Comparison of ENCODE assay signal across 8 mouse cellular contexts in genomic region chr15:37005793-37006474, GRCm38 (mm10). TPM values are rescaled to one million over a fixed set of nuclear protein-coding genes. Genes with fewer than 3 reads are reported as not detected.
A peak's percentile ranks its signal among the peaks of the same experiment; 100 is the strongest.
DNase-seq lines count a peak whose midpoint lies in the region; ATAC-seq lines count a peak whose summit lies in the region.

No protein-coding gene starts in this region.

- peak overlapping the region; percentile 55 for H3K4me2 ChIP-seq in kidney, embryonic 16.5 days (replicated peaks; ENCODE audit: low read depth, low read length)
- peak overlapping the region; percentile 68 for H3K4me2 ChIP-seq in hindbrain, embryonic 15.5 days
- H3K4me2 ChIP-seq in midbrain, embryonic 16.5 days (ENCODE audit: low read length) = peak overlapping the region; percentile 82

- 38% methylated on average over 7 of the region's 7 CpGs for WGBS in kidney, embryonic 16.5 days
- WGBS in hindbrain, embryonic 15.5 days = 41% methylated on average over 7 of the region's 7 CpGs
- 39% methylated on average over 7 of the region's 7 CpGs for WGBS in midbrain, embryonic 16.5 days

- peak overlapping the region; percentile 96 for H3K27ac ChIP-seq in kidney, embryonic 16.5 days (ENCODE audit: low read length)
- peak overlapping the region; percentile 87 for H3K27ac ChIP-seq in brown adipose tissue, adult 24 weeks (replicated peaks; ENCODE audit: low read depth, low read length)
- H3K27ac ChIP-seq in hindbrain, embryonic 15.5 days (replicated peaks) = peak overlapping the region; percentile 99
- H3K27ac ChIP-seq in midbrain, embryonic 16.5 days (ENCODE audit: low read length) = peak overlapping the region; percentile 97

- no peaks in the 10 kb centered on the region for H3K27me3 ChIP-seq in kidney, embryonic 16.5 days (ENCODE audit: insufficient read depth, low read length)
- H3K27me3 ChIP-seq in hindbrain, embryonic 15.5 days = no peaks in the 10 kb centered on the region
- no peaks in the 10 kb centered on the region for H3K27me3 ChIP-seq in midbrain, embryonic 16.5 days (ENCODE audit: control insufficient read depth, insufficient read depth, low read depth, low read length)

- H3K4me1 ChIP-seq in kidney, embryonic 16.5 days (ENCODE audit: insufficient read depth, low read length) = peaks cover 24% of the 10 kb centered on the region
- H3K4me1 ChIP-seq in brown adipose tissue, adult 24 weeks (ENCODE audit: control insufficient read depth, insufficient read depth, insufficient read length, low read length) = peaks cover 11% of the 10 kb centered on the region
- peaks cover 29% of the 10 kb centered on the region for H3K4me1 ChIP-seq in hindbrain, embryonic 15.5 days (replicated peaks)
- peaks cover 22% of the 10 kb centered on the region for H3K4me1 ChIP-seq in midbrain, embryonic 16.5 days (ENCODE audit: control insufficient read depth, insufficient read depth, low read length)

- DNase-seq in kidney, postnatal 36 days = no peak
- no peak for DNase-seq in layer of hippocampus, postnatal 10 days (ENCODE audit: low spot score in 2 of 2)
- no peak for DNase-seq in urinary bladder, postnatal 10 days (ENCODE audit: low spot score)
- DNase-seq in adrenal gland, adult (ENCODE audit: inconsistent age in 2 of 2, low spot score in 1 of 2) = no peak

- peak overlapping the region; percentile 98 for H3K9ac ChIP-seq in kidney, embryonic 16.5 days (replicated peaks; ENCODE audit: low read length)
- H3K9ac ChIP-seq in hindbrain, embryonic 15.5 days = peak overlapping the region; percentile 95
- H3K9ac ChIP-seq in midbrain, embryonic 16.5 days (ENCODE audit: low read depth, low read length) = peak overlapping the region; percentile 96

- peak overlapping the region; percentile 93 for H3K4me3 ChIP-seq in kidney, embryonic 16.5 days (ENCODE audit: low read length)
- H3K4me3 ChIP-seq in brown adipose tissue, adult 24 weeks (ENCODE audit: insufficient read depth, low read depth, low read length) = peak overlapping the region; percentile 92
- peak overlapping the region; percentile 88 for H3K4me3 ChIP-seq in hindbrain, embryonic 15.5 days
- peak overlapping the region; percentile 94 for H3K4me3 ChIP-seq in midbrain, embryonic 16.5 days (ENCODE audit: low read depth, low read length)

- H3K9me3 ChIP-seq in kidney, embryonic 16.5 days (ENCODE audit: low read length) = no peaks in the 10 kb centered on the region
- H3K9me3 ChIP-seq in hindbrain, embryonic 15.5 days = no peaks in the 10 kb centered on the region
- H3K9me3 ChIP-seq in midbrain, embryonic 16.5 days (replicated peaks; ENCODE audit: control insufficient read depth, low read length, poor library complexity, severe bottlenecking) = no peaks in the 10 kb centered on the region

- peaks cover 17% of the 10 kb centered on the region for H3K36me3 ChIP-seq in kidney, embryonic 16.5 days (ENCODE audit: insufficient read depth, low read length)
- H3K36me3 ChIP-seq in hindbrain, embryonic 15.5 days = peaks cover 14% of the 10 kb centered on the region
- peaks cover 3% of the 10 kb centered on the region; the same call in 1 of the 2 replicates for H3K36me3 ChIP-seq in midbrain, embryonic 16.5 days (ENCODE audit: control insufficient read depth, insufficient read depth, low read length)

- ATAC-seq in kidney, embryonic 16.5 days (ENCODE audit: low FRiP score, low TSS enrichment) = no peak
- ATAC-seq in hindbrain, embryonic 15.5 days (ENCODE audit: low FRiP score, low read depth) = no peak
- ATAC-seq in midbrain, embryonic 16.5 days = no peak

RNA-seq across cellular contexts. Expression of gene Zfp706, which starts 1.6 kb away (rescaled TPM):
- polyA plus RNA-seq in kidney, embryonic 16.5 days (2015; fragmentation: Nextera tagmentation; extraction: Ambion mirVana) = 403 and 418 TPM in 2 replicates
- 112 and 114 TPM in 2 replicates for polyA plus RNA-seq in brown adipose tissue, adult 24 weeks (2012; ENCODE audit: insufficient read depth, insufficient read length, missing spikeins)
- polyA plus RNA-seq in hindbrain, embryonic 15.5 days (2015; fragmentation: Nextera tagmentation; extraction: Ambion mirVana) = 407 and 424 TPM in 2 replicates
- 495 and 501 TPM in 2 replicates for polyA plus RNA-seq in midbrain, embryonic 16.5 days (2015; fragmentation: Nextera tagmentation; extraction: Ambion mirVana)
- 100 to 1,000 TPM; 249 to 317 TPM for total RNA-seq in layer of hippocampus, postnatal 10 days (2021)
